ENCODE assay signal across 24 mouse cellular contexts in the genomic region with DNA sequence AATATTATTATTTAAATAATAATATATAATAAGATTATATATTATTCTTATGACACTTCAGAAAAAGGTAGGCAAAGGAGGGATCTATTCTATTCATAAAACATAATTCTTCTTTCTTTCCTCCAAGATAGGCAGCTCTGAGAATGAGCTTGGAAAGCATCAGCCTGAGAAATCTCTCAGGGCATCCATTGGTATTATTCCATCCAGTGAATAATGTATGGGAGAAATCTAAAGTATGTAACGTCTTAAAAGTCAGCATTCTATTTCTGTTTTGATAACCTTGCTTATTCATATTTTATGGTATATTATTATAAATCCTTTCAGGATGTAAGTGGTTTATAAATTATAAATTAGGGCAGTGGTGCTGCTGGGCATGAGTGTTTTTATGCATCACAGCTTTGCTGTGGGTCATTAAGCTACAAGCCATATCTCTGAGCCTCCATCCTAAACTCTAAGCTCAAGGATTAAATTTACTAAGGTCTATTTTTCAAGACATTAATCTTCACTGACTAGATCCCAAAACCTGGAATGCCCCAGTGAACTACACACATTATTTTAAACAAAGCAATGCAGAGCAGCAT.
DNase-seq lines count a peak whose midpoint lies in the region; ATAC-seq lines count a peak whose summit lies in the region.
"Had no signal": no experiment of that assay in that cellular context is flagged by ENCODE, and none has a peak within 500 bp of the region (broad histone marks: within the 10 kb centered on the region; RNA-seq: fewer than 3 reads in every experiment).

No protein-coding gene starts in this region.

- H3K4me1 ChIP-seq in midbrain, embryonic 13.5 days (replicated peaks) = no peaks in the 10 kb centered on the region
- no peaks in the 10 kb centered on the region for H3K4me1 ChIP-seq in midbrain, embryonic 16.5 days (ENCODE audit: control insufficient read depth, insufficient read depth, low read length)
- no peaks in the 10 kb centered on the region for H3K4me1 ChIP-seq in neural tube, embryonic 12.5 days
- H3K4me1 ChIP-seq in neural tube, embryonic 15.5 days = no peaks in the 10 kb centered on the region
- H3K4me1 ChIP-seq in forebrain, embryonic 16.5 days (replicated peaks; ENCODE audit: control insufficient read depth, insufficient read depth, low read length) = no peaks in the 10 kb centered on the region
- H3K4me1 ChIP-seq: embryonic facial prominence, embryonic 10.5 days; embryonic facial prominence, embryonic 13.5 days; forebrain, embryonic 12.5 days; forebrain, embryonic 15.5 days; hindbrain, embryonic 12.5 days; hindbrain, embryonic 15.5 days had no signal

- DNase-seq in retina, postnatal 1 day = peak; percentile 18
- DNase-seq: adrenal gland, adult 2 months; adrenal gland, postnatal 14 days; cerebellum, adult 11-12 months; cerebellum, adult 8-10 months; cerebellum, postnatal 10 days; cerebellum, postnatal 36 days; embryo, embryonic 11 days; gastrocnemius, postnatal 10 days; gastrocnemius, postnatal 36 days had no signal

- H3K27ac ChIP-seq in midbrain, embryonic 13.5 days = no peak overlapping the region
- H3K27ac ChIP-seq in midbrain, embryonic 16.5 days (ENCODE audit: low read length) = no peak overlapping the region
- no peak overlapping the region for H3K27ac ChIP-seq in neural tube, embryonic 12.5 days
- no peak overlapping the region for H3K27ac ChIP-seq in neural tube, embryonic 15.5 days (replicated peaks)
- H3K27ac ChIP-seq in forebrain, embryonic 16.5 days (ENCODE audit: low read length) = no peak overlapping the region
- H3K27ac ChIP-seq: embryonic facial prominence, embryonic 10.5 days; embryonic facial prominence, embryonic 13.5 days; forebrain, embryonic 12.5 days; forebrain, embryonic 15.5 days; hindbrain, embryonic 12.5 days; hindbrain, embryonic 15.5 days had no signal

- H3K4me2 ChIP-seq in midbrain, embryonic 13.5 days (replicated peaks) = no peak overlapping the region
- no peak overlapping the region for H3K4me2 ChIP-seq in midbrain, embryonic 16.5 days (ENCODE audit: low read length)
- no peak overlapping the region for H3K4me2 ChIP-seq in neural tube, embryonic 12.5 days (replicated peaks)
- H3K4me2 ChIP-seq in neural tube, embryonic 15.5 days = no peak overlapping the region
- no peak overlapping the region for H3K4me2 ChIP-seq in forebrain, embryonic 16.5 days (ENCODE audit: low read length)
- H3K4me2 ChIP-seq: embryonic facial prominence, embryonic 13.5 days; forebrain, embryonic 12.5 days; forebrain, embryonic 15.5 days; heart, embryonic 11.5 days; hindbrain, embryonic 12.5 days; hindbrain, embryonic 15.5 days had no signal

- H3K9me3 ChIP-seq in midbrain, embryonic 13.5 days = no peaks in the 10 kb centered on the region
- H3K9me3 ChIP-seq in midbrain, embryonic 16.5 days (replicated peaks; ENCODE audit: control insufficient read depth, low read length, poor library complexity, severe bottlenecking) = no peaks in the 10 kb centered on the region
- no peaks in the 10 kb centered on the region for H3K9me3 ChIP-seq in neural tube, embryonic 12.5 days
- H3K9me3 ChIP-seq in neural tube, embryonic 15.5 days (replicated peaks) = no peaks in the 10 kb centered on the region
- no peaks in the 10 kb centered on the region for H3K9me3 ChIP-seq in forebrain, embryonic 16.5 days (ENCODE audit: control insufficient read depth, low read length)
- H3K9me3 ChIP-seq: embryonic facial prominence, embryonic 10.5 days; embryonic facial prominence, embryonic 13.5 days; forebrain, embryonic 12.5 days; forebrain, embryonic 15.5 days; hindbrain, embryonic 12.5 days; hindbrain, embryonic 15.5 days had no signal

- WGBS in midbrain, embryonic 13.5 days = 67% methylated on average over 1 of the region's 1 CpGs
- 51% methylated on average over 1 of the region's 1 CpGs for WGBS in midbrain, embryonic 16.5 days
- WGBS in neural tube, embryonic 12.5 days = 72% methylated on average over 1 of the region's 1 CpGs
- 63% methylated on average over 1 of the region's 1 CpGs for WGBS in neural tube, embryonic 15.5 days
- 84% methylated on average over 1 of the region's 1 CpGs for WGBS in forebrain, embryonic 16.5 days

- no peaks in the 10 kb centered on the region for H3K27me3 ChIP-seq in midbrain, embryonic 13.5 days
- no peaks in the 10 kb centered on the region for H3K27me3 ChIP-seq in midbrain, embryonic 16.5 days (ENCODE audit: control insufficient read depth, insufficient read depth, low read depth, low read length)
- H3K27me3 ChIP-seq in neural tube, embryonic 12.5 days (replicated peaks) = no peaks in the 10 kb centered on the region
- H3K27me3 ChIP-seq in neural tube, embryonic 15.5 days (replicated peaks) = no peaks in the 10 kb centered on the region
- H3K27me3 ChIP-seq in forebrain, embryonic 16.5 days (replicated peaks; ENCODE audit: control insufficient read depth, insufficient read depth, low read length) = no peaks in the 10 kb centered on the region
- H3K27me3 ChIP-seq: embryonic facial prominence, embryonic 13.5 days; forebrain, embryonic 12.5 days; forebrain, embryonic 15.5 days; hindbrain, embryonic 12.5 days; hindbrain, embryonic 15.5 days had no signal

- H3K4me3 ChIP-seq in midbrain, embryonic 13.5 days (replicated peaks) = no peak overlapping the region
- no peak overlapping the region for H3K4me3 ChIP-seq in midbrain, embryonic 16.5 days (ENCODE audit: low read depth, low read length)
- no peak overlapping the region for H3K4me3 ChIP-seq in neural tube, embryonic 12.5 days
- no peak overlapping the region for H3K4me3 ChIP-seq in neural tube, embryonic 15.5 days (replicated peaks)
- H3K4me3 ChIP-seq in forebrain, embryonic 16.5 days (replicated peaks; ENCODE audit: low read length) = no peak overlapping the region
- H3K4me3 ChIP-seq: embryonic facial prominence, embryonic 10.5 days; embryonic facial prominence, embryonic 13.5 days; erythroblast, embryonic 14.5 days; forebrain, embryonic 12.5 days; forebrain, embryonic 15.5 days; hindbrain, embryonic 12.5 days; hindbrain, embryonic 15.5 days had no signal

- no peaks in the 10 kb centered on the region for H3K36me3 ChIP-seq in midbrain, embryonic 13.5 days
- H3K36me3 ChIP-seq in midbrain, embryonic 16.5 days (ENCODE audit: control insufficient read depth, insufficient read depth, low read length) = no peaks in the 10 kb centered on the region
- H3K36me3 ChIP-seq in neural tube, embryonic 12.5 days = no peaks in the 10 kb centered on the region
- no peaks in the 10 kb centered on the region for H3K36me3 ChIP-seq in neural tube, embryonic 15.5 days
- no peaks in the 10 kb centered on the region for H3K36me3 ChIP-seq in forebrain, embryonic 16.5 days (ENCODE audit: control insufficient read depth, insufficient read depth)
- H3K36me3 ChIP-seq: embryonic facial prominence, embryonic 10.5 days; embryonic facial prominence, embryonic 13.5 days; forebrain, embryonic 12.5 days; forebrain, embryonic 15.5 days; hindbrain, embryonic 12.5 days; hindbrain, embryonic 15.5 days had no signal

- no peak overlapping the region for H3K9ac ChIP-seq in midbrain, embryonic 13.5 days (replicated peaks)
- H3K9ac ChIP-seq in midbrain, embryonic 16.5 days (ENCODE audit: low read depth, low read length) = no peak overlapping the region
- no peak overlapping the region for H3K9ac ChIP-seq in neural tube, embryonic 12.5 days
- no peak overlapping the region for H3K9ac ChIP-seq in neural tube, embryonic 15.5 days (replicated peaks)
- no peak overlapping the region for H3K9ac ChIP-seq in forebrain, embryonic 16.5 days (replicated peaks; ENCODE audit: low read depth, low read length)
- H3K9ac ChIP-seq: embryonic facial prominence, embryonic 13.5 days; forebrain, embryonic 12.5 days; forebrain, embryonic 15.5 days; hindbrain, embryonic 12.5 days; hindbrain, embryonic 15.5 days had no signal

- peak; percentile 66; the same call in 1 of the 2 replicates for ATAC-seq in midbrain, embryonic 13.5 days
- no peak for ATAC-seq in midbrain, embryonic 16.5 days
- peak; percentile 25; the same call in 1 of the 2 replicates for ATAC-seq in neural tube, embryonic 12.5 days (ENCODE audit: low FRiP score, low read depth)
- no peak for ATAC-seq in neural tube, embryonic 15.5 days (ENCODE audit: low FRiP score)
- no peak for ATAC-seq in forebrain, embryonic 16.5 days
- ATAC-seq: CD4-positive, CD25-positive, alpha-beta regulatory T cell, adult 4 months; forebrain, embryonic 15.5 days had no signal

Comparison
In these comparisons a context has a peak if more than half of its experiments do, and no peak if none do; other contexts are left out.
1. ATAC-seq: peak in midbrain, embryonic 13.5 days (single experiment) and neural tube, embryonic 12.5 days (single experiment); none in midbrain, embryonic 16.5 days (single experiment), neural tube, embryonic 15.5 days (single experiment) and forebrain, embryonic 16.5 days (single experiment).